Mouse (Mus musculus): ENCODE results near the gene 4921517D22Rik.

The 4921517D22Rik gene

DNA sequence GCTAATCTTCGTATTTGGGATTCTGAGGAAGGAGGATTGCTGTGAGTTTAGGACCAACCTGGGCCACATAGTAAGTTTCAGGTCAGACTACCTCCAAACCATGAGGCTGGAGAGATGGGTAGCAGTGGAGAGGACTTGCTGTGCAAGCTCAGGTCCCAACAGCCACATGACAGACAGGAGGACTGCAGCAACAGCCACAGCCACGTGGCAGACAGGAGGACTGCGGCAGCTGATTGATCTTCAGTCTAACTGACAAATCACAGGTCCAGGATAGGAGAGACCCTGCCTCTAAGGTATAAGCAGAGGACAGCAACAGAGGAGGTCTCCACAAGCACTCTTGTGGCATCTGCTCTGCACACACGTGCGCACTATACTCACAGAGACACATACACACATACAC lies 36.1 kb downstream of the 4921517D22Rik start:
- DNase-seq: no peak

DNA sequence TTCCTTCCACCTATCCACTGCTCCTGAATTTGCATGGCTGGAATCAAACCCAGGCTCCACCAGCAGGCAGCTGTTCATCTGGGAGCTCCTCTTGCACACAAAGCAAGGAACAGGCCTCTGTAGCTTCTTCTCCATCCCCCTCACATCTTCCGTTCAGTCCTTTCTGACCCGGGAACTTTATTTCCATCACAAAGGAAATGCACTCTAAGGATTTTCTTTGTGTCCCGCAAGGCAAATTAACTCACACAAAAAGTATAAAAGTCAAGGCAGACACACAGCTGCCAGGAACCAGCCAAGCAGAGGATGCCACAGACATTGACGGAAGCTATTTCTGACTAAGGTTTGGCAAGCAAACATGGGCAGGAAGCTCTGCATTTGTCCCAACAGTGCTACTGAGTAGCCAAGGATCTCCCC lies 36.9 kb downstream of the 4921517D22Rik start:
- DNase-seq: no peak

DNA sequence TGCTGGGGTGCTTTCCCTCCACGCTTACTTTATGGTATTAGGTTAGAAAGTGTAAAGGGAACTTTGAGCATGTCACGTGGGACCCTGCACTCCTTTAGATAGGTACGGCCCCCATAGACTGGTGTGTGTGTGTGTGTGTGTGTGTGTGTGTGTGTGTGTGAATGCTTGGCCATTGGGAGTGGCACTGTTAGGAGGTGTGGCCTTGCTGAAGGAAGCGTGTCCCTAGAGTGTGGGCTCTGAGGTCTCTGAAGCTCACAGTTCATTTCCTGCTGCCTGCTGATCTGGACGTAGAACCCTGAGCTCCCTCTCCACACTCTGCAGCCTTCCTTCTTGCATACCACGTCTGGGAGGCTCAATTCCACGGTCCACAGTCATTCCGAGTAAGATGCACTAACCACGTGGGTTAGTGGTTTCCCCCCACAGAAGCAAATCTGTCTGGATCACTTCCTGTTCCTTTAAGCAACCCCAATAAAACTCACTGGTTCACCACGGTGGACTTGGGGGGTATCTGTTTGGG lies 37.5 kb downstream of the 4921517D22Rik start:
- no peak for DNase-seq

DNA sequence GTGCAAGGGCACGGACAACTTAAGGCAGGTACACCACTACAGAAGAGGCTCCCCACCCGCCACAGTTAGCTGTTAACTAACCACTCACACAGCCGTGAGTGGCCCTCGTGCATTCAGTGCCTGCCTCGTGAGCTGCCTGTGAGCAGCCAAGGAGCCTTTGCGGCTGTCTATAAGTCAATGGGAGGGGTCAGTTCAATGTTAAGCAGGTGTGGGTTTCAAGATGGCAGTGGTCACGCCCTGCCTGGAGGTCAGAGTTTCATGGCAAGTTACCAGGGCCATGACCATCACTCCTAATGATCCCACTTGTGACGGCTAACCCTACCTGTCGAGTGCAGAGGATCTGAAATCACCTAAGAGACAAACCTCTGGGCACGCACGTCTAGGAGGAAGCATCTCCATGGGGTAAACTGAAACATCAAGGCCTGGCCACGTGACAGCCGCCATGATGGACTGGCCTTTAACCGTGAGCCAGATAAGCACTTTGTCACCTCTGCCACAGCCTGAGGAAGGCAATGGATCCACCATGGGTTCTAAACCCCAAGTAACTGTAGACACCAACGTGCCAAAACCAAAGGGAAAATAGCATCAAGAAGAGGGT lies 38.1 kb downstream of the 4921517D22Rik start:
- no peak for DNase-seq

DNA sequence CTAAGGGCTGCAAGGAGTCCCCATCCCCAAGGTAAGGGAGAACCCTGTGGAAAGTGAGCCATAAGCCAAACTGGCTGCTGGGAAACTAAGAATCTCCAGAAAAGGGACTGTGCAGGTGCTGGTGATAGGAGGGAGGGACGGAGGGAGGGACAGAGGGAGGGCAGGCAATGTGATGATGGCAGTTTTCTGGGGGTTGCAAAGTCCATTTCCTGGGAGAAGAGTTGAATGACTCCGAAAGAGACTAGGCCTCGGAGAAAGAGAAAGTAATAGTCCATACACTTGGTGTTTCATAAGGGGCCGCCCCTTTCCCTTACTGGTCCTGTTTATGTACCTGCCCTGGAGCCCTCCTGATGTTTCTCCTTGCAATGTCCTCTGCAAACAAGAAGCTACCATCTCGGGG lies 39.4 kb downstream of the 4921517D22Rik start:
- no peak for DNase-seq

DNA sequence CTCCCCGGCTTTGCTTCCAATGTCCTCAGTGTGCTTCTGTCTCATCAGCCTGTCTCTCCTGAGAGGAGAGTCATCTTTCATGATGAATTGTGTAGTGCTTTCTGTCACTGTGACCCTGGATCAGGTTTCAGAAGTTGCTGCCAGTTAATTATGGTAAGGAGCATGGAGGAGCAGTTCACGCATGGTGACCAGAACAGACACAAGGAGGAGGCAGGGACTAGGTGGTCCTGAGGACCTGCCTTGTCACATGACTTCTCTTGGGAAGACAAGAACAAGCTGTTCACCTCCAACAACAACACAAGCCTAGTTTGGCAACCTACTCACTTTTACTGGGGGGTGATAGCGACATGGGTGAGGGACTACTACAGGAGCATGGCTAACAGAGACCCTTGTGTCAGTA lies 40.8 kb downstream of the 4921517D22Rik start:
- no peak for DNase-seq

DNA sequence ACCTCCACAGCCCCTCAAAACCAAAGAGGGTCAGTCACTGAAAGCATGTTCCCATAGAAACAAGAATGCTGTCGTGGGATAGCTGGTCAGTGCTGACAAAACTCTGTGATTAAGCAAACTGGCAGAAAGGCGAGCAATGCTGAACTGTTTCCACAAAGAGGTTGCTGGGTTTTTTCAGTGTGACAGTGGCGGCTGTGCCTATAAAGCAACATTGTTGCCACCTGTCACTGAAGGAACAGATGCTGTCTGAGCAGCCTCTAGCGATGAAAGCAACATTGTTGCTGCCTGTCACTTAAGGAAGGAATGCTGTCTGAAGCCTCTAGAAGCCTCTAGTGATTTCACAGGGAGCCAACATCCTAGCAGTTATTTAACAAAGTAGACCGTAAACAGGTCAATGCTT lies 41.3 kb downstream of the 4921517D22Rik start:
- DNase-seq: no peak

DNA sequence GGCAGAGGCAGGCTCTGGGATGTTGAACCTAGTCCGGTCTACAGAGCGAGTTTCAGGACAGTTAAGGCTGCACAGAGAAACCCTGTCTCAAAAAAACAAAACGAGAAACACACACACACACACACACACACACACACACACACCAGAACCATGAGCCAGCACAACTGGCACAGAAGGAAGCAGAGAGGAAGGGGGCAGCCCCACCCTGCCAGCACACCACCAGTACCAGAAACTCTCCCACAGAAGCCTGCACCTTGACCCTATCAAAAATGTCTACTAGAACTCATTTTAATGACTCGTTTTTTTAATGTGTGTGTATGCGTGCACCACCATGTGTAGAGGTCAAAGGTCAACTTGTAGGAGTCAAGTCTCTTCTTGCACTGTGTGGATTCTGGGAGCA lies 44.1 kb downstream of the 4921517D22Rik start:
- no peak for DNase-seq

DNA sequence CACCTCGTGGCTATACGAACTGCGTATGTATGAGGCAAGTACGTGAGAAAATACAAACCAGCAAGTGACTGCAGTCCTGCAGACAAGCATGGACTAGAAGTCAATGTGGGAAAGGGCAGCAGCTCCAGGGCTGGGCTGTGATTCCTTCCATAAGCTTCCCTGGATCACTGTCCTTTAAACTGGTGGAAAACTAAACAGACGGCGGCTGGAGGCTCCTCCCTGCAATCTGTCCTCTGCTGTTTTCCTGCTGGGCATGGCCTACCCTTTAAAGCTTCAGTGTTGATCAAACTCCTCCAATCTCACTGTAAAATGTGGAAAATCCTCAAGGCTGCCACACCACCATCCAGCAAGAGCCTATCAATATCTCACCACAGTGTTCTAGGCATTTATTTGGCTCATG lies 45.3 kb downstream of the 4921517D22Rik start:
- DNase-seq: no peak

DNA sequence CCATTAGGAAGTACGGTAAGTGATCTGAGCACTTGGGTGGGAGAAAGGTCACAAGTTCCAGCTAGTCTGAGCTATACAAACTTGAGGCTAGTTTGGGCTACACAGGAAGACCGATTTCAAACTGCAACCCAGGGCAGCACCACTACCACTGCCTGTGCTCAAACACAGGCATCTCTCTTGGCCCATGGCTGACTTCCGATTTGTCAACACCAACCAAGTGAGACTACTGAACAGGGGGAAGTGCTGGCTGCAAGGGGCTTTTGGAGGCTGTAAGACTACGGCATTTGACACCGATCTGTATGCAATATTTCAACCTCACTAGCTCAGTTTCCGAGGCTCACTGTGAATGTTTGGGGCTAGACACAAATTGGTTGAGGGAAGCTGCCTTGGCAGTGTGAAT lies 46.4 kb downstream of the 4921517D22Rik start:
- DNase-seq: no peak

DNA sequence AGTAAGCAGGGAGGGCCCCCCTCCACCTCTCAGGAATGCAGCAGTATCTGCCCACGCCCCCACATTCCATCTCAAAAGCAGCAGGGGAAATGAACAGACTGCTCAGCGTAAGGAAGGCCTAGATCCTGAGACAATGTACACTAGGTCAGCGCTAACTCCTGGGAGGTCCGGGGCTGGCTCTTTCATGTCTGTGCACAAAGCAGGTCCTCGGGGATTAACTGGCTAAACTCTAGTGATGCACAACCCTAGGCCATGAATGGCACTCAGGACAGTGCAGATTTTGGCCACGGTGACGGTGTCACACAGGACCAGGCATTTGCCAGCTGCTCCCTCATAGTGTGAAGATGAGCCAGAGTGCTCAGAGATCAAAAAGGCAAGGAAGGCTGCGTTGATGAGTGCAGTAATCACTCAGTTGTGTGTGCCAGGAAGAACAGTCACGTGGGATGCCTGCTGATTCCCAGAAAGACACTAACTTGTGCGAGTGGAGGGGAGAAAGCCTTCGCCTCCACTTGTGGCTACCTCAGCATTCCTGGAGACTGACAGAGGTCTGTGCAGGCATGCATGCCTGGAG lies 47.1 kb downstream of the 4921517D22Rik start:
- peak; percentile 28 for DNase-seq

DNA sequence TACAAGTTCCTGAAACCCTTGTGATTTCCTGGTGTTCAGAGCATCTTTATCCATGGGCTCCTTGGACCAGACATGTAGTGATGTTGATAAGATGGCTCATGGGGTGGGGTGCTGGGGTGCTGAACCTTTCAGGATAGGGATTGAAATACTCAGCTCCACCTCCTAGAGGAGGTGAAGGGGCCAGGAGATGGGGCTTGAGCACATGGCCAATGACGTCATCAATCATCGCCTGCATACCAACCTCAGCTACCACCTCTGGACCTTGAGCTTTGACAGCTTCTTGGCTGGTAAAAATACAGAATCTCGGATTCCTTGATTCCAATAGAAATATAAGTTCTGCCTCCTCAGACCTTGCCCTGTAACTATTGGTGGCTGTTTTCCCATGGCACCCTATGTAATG lies 48.4 kb downstream of the 4921517D22Rik start:
- no peak for DNase-seq

DNA sequence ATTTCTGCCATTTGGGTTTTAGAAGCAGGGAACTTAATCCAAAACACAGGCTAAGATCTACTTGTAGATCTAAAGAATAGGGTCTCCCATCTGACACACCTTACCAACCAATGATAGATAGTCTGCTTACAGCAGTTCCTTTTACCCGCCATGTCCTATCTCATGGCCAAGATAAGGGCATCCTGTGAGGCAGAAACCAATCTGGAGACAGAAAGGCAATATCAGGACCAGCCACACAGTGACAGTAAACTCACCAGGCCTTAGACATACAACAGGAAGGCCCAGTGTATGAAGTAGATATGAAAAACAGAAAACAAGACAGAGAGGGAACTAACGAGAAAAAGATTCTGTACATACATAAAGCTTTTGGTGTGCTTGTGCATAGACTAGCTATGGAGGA lies 51.1 kb downstream of the 4921517D22Rik start:
- no peak for DNase-seq

DNA sequence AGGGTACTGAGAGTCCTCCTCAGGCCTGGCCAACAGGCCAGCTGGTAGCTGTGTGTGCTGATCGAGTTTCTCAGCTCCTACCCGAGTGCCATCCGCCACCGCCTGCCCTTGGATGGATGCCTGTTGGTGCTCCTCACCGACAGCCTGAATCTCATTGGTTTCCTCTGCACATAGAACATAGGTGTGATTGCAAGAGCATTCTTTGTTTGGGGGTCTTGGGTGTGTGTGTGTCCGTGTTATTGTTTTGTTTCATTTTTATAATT lies 53.8 kb downstream of the 4921517D22Rik start:
- no peak for DNase-seq

DNA sequence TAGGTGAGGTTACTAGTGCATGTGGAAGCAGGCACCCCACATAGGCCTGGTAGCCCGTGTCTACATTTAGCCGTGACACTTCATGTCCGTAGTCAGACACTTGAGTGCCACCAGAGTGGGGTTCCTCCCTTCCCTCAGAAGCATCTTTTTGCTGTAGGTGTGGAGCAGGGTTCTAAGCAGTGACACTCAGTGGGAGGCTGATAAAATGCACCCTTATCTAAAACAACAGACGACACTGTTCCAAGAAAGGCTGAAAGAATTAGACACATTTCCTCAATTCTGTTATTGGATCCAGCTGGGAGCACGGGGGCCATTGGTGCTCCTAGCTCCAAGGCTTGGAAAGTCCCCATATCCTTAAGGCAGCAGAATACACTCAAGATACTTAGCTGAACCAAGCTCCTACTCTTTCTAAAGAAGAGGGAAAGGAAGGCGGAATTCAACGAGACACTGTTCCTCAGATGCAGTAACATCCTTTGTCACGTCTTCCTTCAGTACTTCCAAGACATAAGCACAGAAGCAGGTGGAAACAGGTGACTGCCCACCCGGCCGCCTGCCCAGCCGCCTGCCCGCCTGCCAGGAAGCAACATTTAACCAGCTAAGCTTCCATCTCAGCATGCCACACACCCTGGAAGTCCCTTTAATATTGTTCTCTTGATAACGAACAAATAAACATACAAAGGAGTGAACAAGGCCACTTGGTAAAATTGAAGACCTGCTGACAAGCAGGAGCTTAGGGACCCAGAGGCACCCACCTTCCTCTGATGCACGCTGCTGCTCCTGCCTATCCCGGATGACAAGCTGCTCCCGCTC lies 54.3 kb downstream of the 4921517D22Rik start:
- no peak for DNase-seq

DNA sequence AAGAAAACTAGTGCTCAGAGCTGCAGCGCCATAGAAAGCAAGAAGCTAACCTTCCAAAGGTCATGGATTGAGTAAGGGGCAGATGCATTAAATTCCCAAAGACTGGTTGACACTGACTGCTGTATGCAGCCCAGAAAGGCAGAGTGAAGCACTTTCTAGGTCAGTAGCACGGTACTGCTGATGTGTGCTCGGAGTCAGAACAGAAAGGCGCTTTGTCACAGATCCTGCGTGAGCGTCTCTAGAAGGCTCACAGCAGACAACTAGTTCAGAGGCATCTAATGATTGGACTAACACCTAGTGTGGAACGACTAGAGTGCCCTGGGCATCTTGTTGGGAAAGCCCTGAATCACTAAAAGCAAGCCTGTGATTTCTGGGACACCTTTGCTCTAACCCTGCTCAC lies 56.1 kb downstream of the 4921517D22Rik start:
- no peak for DNase-seq
